Mouse (Mus musculus) hindbrain, embryonic 13.5 days (tissue): ENCODE results near the gene Msmb. TPM values are rescaled to one million over a fixed set of nuclear protein-coding genes. Genes with fewer than 3 reads are reported as not detected.
A peak's percentile ranks its signal among the peaks of the same experiment; 100 is the strongest.
"Not testable (repeated sequence)": the region's sequence is repeated elsewhere in the genome, so short reads cannot be mapped to it uniquely, and the experiment has no call there.

Experiments used
- ATAC-seq: fragments of 200-750 bp; cut with Nextera tagmentation; 2 replicates; pipeline ENCODE4 v1.8.0; 2017; ENCODE audit warnings: moderate TSS enrichment; ENCODE audit not compliant: low FRiP score
- H3K27ac ChIP-seq: fragments of 300-500 bp; sonication (generic); 2 replicates; pipeline ENCODE4 v1.5.1; 2015; ENCODE audit warnings: inconsistent platforms, mild to moderate bottlenecking, moderate library complexity
- H3K27me3 ChIP-seq: fragments of 300-500 bp; sonication (generic); 2 replicates; pipeline ENCODE4 v1.6.1; 2015; ENCODE audit warnings: mild to moderate bottlenecking, inconsistent platforms
- H3K36me3 ChIP-seq: fragments of 300-500 bp; sonication (generic); 2 replicates; pipeline ENCODE4 v1.6.1; 2015; ENCODE audit warnings: mild to moderate bottlenecking, inconsistent platforms
- H3K4me1 ChIP-seq: fragments of 300-500 bp; sonication (generic); replicated peaks from 2 replicates; pipeline ENCODE4 v1.6.1; 2015; ENCODE audit warnings: inconsistent platforms
- H3K4me2 ChIP-seq: fragments of 300-500 bp; sonication (generic); 2 replicates; pipeline ENCODE4 v1.6.1; 2015; ENCODE audit warnings: inconsistent platforms, mild to moderate bottlenecking, moderate library complexity
- H3K4me3 ChIP-seq: fragments of 300-500 bp; sonication (generic); 2 replicates; pipeline ENCODE4 v1.5.1; 2015; ENCODE audit warnings: mild to moderate bottlenecking, inconsistent platforms
- H3K9ac ChIP-seq: fragments of 300-500 bp; sonication (generic); 2 replicates; pipeline ENCODE4 v1.6.1; 2015; ENCODE audit warnings: mild to moderate bottlenecking, inconsistent platforms
- H3K9me3 ChIP-seq: fragments of 300-500 bp; sonication (generic); 2 replicates; pipeline ENCODE4 v1.6.1; 2016; ENCODE audit warnings: inconsistent platforms
- WGBS: fragments of 180-500 bp; shearing (Covaris S2); methylation state at CpG from one replicate; pipeline ENCODE4 v1.1.7; 2015; 5-methylcytosine and 5-hydroxymethylcytosine counted together
- polyA plus RNA-seq: library from polyadenylated mRNA; unstranded; fragments of >200 nt; fragmentation: Nextera tagmentation; extraction: Ambion mirVana; gene quantifications from 2 replicates; pipeline ENCODE4 v1.2.1, GENCODE M21; 2015

The Msmb gene
- polyA plus RNA-seq, 1 experiment from 2014 or later, result not detected

DNA sequence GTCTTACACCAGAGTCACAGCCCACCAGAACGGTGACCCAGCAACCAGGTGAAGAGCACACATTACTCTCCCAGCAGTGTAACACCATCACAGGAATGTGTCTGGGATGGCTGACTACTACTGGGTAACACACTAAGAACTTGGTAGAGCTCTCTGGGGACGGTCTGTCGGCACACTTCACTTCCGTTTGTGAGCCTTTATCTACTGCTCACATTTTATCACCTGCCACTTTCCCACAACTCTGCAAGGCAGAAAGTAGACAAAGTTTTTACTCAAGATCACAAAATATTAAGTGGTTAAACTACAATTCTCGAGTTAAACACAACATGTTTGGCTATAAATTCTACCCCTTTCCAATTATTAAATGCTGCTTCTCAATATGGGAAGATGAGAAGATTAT lies 50.1 kb downstream of the Msmb start:
- no peak overlapping the region for H3K4me2 ChIP-seq
- no peak overlapping the region for H3K4me3 ChIP-seq
- no peak for ATAC-seq

DNA sequence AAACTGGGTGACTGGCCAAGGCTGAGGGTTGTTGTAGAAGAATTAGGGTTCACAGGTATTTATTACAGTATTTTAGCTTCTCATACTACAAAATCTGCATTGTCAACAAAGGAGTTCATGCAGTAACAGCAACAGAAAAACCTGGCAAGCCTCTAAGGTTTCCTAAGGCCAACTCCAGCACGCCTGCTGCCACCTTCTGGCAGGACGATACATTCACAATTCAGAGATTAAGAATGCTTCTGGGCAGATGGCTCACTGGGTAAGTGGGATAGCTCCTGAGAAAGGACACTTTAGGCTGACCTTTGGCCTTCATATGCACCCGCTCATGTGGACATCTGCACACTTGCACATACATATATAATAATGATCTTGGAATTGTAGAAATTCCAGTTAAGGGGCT lies 50.6 kb downstream of the Msmb start:
- 58% methylated on average over 3 of the region's 3 CpGs for WGBS

More for the DNA sequence above, 50.1 kb downstream of the Msmb start:
- Histone ChIP-seq H3K9me3 (no peaks in the 10 kb centered on the region), H3K27me3 (no peaks in the 10 kb centered on the region), H3K27ac (no peak overlapping the region), H3K4me1 (no peaks in the 10 kb centered on the region), H3K36me3 (peaks cover 56% of the 10 kb centered on the region), H3K9ac (no peak overlapping the region)
- 98% methylated on average over 5 of the region's 5 CpGs for WGBS

DNA sequence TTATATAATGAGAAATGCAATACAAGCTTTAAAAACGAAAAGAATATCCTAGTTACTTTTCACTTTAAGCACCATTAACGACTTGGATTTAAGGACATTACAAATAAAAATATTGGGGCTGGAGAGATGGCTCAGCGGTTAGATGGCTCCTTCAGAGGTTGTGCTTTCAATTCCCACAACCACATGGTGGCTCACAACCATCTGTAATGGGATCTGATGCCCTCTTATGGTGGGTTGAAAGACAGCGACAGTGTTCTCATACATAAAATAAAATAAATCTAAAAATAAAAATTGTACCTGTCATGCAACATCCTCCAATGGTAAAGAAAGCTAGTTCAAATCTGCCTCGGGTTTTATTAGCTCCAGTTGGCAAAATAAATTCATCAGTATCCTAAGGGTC lies 51.7 kb downstream of the Msmb start:
- 87% methylated on average over 5 of the region's 5 CpGs for WGBS
- H3K27me3 ChIP-seq, H3K4me2 ChIP-seq, H3K9ac ChIP-seq, ATAC-seq, H3K4me1 ChIP-seq, H3K9me3 ChIP-seq, H3K4me3 ChIP-seq, H3K27ac ChIP-seq: not testable (repeated sequence)
- peaks cover 54% of the 10 kb centered on the region for H3K36me3 ChIP-seq

More for the DNA sequence above, 50.6 kb downstream of the Msmb start:
- Histone ChIP-seq H3K36me3 (peaks cover 56% of the 10 kb centered on the region), H3K4me3 (no peak overlapping the region), H3K9me3 (no peaks in the 10 kb centered on the region), H3K27ac (no peak overlapping the region), H3K9ac (no peak overlapping the region), H3K27me3 (no peaks in the 10 kb centered on the region), H3K4me2 (no peak overlapping the region), H3K4me1 (no peaks in the 10 kb centered on the region)
- ATAC-seq, result no peak

GRCm38 (mm10) chr14:32201354-32201753 lies 59.5 kb downstream of the Msmb start:
- H3K4me1 ChIP-seq, result peaks cover 31% of the 10 kb centered on the region
- peak overlapping the region; percentile 88 for H3K4me3 ChIP-seq
- H3K4me2 ChIP-seq, result peak overlapping the region; percentile 64
- H3K27ac ChIP-seq, result peak overlapping the region; percentile 69
- H3K36me3 ChIP-seq, result peaks cover 29% of the 10 kb centered on the region
- 0 out of 2 replicates have a peak, but pooled peaks have one; percentile 10 for ATAC-seq
- H3K27me3 ChIP-seq, result no peaks in the 10 kb centered on the region
- H3K9me3 ChIP-seq, result no peaks in the 10 kb centered on the region
- H3K9ac ChIP-seq, result peak overlapping the region; percentile 97
- 0% methylated on average over 26 of the region's 26 CpGs for WGBS

DNA sequence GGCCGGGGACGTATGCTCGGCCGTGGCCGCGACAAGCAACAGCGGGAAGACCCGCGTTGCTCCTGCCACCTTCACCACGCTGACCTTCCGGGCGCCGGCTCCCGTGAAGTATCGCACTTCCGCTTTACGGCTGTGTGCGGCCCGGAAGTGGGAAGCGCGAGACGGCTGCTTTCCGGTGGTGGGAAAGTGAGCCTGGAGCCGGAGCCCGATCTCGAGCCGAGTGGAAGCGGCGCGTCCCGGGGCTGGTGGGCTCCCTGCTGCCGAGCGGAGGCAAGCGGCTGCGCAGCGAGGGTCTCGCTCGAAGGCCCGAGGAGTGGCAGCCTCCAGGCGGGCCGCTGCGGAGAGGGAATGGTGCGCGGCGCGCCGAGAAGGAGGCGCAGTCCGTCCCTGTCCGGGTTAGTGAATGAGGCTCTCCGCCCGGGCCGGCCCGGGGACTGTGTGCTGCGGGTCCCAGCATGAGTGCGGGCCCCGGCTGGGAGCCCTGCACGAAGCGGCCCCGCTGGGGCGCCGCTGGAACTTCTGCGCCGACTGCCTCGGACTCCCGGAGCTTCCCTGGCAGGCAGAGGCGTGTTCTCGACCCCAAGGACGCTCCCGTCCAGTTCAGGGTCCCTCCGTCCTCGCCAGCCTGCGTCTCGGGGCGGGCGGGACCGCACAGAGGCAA lies 60.1 kb downstream of the Msmb start, which contains the start of the genes Timm23 and Parg:
Gene Timm23, minus strand, starts transcription at position 108 of the 661 bp plus-strand sequence.
Gene Parg, plus strand, starts transcription at position 159 of the 661 bp plus-strand sequence.
- Histone ChIP-seq H3K27me3 (no peaks in the 10 kb centered on the region), H3K9ac (peak within 1 kb of the TSS; percentile 97), H3K9me3 (no peaks in the 10 kb centered on the region), H3K4me3 (peak within 1 kb of the TSS; percentile 88), H3K4me1 (peaks cover 31% of the 10 kb centered on the region), H3K27ac (peak within 1 kb of the TSS; percentile 79), H3K36me3 (peaks cover 25% of the 10 kb centered on the region), H3K4me2 (peak within 1 kb of the TSS; percentile 92)
- under 1% methylated on average over 77 of the region's 77 CpGs for WGBS
- peak; percentile 93 for ATAC-seq

Other genes starting within 250 kb of the Msmb start
- 0.19 and 0.22 TPM in 2 replicates for gene Galnt15, start 113.0 kb upstream of the Msmb start, polyA plus RNA-seq
- 17.7 and 24.5 TPM in 2 replicates for gene Oxnad1, start 56.6 kb upstream of the Msmb start, polyA plus RNA-seq
- gene Dph3, start 56.3 kb upstream of the Msmb start, polyA plus RNA-seq, result 72.1 and 80.2 TPM in 2 replicates
- gene Ncoa4, start 17.8 kb downstream of the Msmb start, polyA plus RNA-seq, result 93.0 and 93.5 TPM in 2 replicates
- 218 and 235 TPM in 2 replicates for gene Timm23, start 59.9 kb downstream of the Msmb start, polyA plus RNA-seq
- gene Parg, start 59.9 kb downstream of the Msmb start, polyA plus RNA-seq, result 36.7 and 38.6 TPM in 2 replicates
- 21.8 and 24.9 TPM in 2 replicates for gene Ogdhl, start 180.0 kb downstream of the Msmb start, polyA plus RNA-seq
- 0.31 and 1.8 TPM in 2 replicates for gene 1700024G13Rik, start 246.4 kb downstream of the Msmb start, polyA plus RNA-seq